Mouse (Mus musculus) gastrocnemius, adult 18-20 months (tissue): Measurements from ENCODE around the gene C5ar1. TPM values are rescaled to one million over a fixed set of nuclear protein-coding genes. Genes with fewer than 3 reads are reported as not detected.
"Not testable (repeated sequence)": the region's sequence is repeated elsewhere in the genome, so short reads cannot be mapped to it uniquely, and the experiment has no call there.

Experiments used
- DNase-seq: peaks from one replicate; pipeline ENCODE4 v3.0.0; 2021; ENCODE audit warnings: low spot score
- total RNA-seq, 2 experiments: library from RNA; stranded (reverse); gene quantifications; 2 replicates each; pipeline ENCODE4 v1.2.3; 2021

The C5ar1 gene
- total RNA-seq, 2 experiments from 2014 or later: 1.5 to 2.3 TPM

DNA sequence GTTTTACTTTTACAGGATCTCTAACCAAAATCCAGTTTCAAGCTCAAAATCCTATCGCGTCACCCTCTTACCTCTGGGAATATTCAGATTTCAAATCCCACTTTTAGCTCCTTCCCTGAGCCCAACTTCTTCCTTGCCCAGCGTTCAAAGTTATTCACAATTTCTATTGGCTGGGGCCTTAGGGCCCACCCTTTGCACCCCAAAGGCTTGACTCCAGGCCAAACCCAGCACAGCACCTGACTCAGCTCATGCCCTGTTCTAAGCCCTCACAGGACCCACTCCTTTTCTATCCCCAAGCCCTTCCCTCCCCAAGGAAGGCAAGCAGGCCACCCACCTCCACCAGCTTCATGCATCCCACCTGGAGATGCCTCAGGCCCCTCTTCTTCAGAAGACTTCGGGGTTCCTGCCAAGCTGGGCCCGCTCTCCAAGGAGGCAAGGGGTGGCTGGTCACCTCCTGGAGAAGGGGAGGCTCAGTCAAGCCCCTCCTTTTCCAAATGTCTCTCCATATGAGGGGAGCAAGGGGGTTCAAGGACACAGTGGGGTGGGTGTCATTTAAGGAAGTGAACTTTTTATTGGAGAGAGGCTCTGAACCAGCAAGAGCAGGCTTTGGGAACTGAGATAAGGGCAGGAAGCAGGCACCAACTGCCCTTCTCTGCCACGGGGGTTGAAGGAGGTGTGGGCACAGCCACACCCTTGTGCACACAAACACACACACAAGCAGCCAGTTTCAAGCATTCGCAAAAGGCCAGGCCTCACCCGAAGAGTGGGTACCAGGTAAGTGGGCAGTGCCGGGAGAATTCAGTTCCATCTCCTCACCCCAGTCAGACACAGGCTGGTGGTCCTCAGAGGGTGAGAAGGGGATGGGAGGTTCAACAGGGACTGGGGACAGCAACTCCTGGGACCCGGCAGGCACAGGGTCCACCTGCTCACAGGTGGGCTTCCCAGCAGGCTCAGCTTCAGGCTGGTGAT lies 15.9 kb upstream of the C5ar1 start:
- no peak for DNase-seq

DNA sequence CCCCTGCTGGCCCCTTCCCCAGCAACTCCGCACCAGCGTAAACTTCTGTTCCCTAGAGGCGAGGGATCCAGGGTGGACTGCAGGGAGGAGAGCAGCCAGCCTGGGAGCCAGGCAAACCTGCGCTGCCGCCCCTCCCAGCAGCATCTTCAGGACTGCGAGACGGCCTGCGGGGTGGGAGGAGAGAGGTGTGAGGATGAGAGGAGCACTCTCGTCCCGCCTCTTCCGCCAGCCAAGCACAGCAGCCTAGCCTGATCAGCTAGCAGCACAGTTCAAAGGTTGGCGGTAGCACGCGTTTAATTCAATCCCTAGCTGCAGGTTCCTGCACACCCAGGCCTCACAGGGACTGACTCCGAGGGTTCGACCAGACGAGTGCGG lies 14.4 kb upstream of the C5ar1 start:
- DNase-seq: no peak

DNA sequence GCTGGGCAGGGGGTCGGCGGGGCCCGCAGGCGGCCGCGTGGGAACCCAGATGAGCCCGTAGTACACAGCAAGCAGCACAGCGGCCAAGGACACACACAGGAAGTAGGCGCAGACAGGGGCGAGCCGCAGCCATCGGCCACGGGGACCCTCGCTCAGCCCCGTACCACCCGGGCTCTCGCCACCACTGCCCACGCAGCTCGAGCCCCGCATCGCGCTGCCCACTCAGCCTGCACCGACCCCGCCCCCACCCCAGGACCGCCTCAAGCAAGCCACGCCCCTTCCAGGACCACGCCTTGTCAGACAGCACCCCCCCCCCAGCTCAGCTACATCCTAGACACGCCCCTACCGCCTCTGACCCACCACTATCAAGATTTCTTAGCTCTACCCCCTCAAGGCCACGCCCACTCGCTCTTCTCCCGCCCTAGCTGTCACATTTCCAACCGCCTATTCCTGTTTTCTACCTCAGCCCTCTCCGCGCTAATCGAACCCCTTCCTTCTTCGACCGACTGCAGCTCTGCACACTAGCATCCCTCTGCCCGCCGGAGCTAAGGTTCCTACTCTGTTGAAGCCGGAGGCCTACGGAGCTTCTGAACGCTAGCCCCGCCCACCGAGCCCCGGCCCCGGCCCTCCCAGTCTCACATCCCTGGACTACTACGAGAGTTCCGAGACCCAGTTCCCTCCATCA lies 13.9 kb upstream of the C5ar1 start, which contains the start of gene Inafm1:
TSS of gene Inafm1 (minus strand) at position 537 of the 685 bp plus-strand sequence.
- peak; percentile 87 for DNase-seq

DNA sequence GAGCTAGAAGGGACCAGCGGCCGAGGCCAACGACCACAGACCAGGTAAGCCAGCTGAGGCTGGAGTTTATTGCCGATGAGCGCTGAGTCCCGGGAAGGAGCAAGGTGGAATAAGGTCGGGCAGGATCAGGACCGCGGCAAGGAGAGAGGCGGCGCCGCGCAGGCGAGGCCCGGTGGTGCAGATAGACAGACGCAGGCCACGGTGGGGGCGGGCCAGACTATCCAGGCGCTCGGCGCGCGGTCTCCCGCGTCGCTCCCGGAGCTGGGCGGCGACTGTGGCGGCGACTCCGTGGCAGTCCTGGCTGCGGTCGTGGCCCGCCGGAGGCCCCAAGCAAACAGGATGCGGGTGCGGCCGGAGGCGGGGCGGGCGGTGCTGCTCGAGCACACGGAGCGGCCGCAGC lies 13.3 kb upstream of the C5ar1 start:
- DNase-seq: peak; percentile 43

DNA sequence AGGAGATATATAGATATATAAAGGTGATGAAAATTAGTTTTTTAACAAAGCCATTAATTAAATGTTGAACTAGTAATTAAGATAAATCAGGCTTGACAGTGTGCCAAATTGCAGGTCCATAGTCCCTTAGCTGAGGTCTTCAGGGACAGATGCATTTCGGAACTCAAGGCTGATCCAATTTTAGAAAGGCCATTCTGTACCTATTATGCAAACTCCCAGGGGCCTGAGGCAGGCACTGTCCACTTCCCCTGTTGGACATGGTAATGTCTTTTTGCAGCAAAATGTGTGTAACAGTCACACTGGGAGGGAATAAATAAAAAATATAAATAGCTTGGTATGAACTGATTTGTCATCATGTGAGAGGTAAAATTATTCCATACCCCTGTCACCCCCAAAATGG lies 11.8 kb upstream of the C5ar1 start:
- DNase-seq: no peak

DNA sequence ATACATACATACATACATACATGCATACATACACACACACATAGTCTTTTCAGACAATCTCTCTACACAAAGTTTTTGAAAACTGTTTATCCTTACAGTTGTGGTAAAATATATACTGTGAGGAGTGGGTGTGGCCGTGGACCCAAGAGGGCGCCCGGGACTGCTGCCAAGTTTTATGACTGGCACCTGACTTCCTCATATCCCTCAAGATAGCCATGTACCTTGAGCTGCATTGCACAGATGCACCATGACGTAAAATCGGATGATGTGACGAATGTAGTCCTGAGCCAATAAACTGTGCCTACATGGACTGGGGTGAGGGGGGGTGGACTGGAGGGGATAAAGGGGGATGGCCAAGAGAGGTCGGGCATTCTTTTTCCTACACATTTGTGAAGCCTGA lies 7.3 kb upstream of the C5ar1 start:
- not testable (repeated sequence) for DNase-seq

GRCm38 (mm10) chr7:16265856-16266255 lies 6.5 kb upstream of the C5ar1 start:
- DNase-seq: no peak

DNA sequence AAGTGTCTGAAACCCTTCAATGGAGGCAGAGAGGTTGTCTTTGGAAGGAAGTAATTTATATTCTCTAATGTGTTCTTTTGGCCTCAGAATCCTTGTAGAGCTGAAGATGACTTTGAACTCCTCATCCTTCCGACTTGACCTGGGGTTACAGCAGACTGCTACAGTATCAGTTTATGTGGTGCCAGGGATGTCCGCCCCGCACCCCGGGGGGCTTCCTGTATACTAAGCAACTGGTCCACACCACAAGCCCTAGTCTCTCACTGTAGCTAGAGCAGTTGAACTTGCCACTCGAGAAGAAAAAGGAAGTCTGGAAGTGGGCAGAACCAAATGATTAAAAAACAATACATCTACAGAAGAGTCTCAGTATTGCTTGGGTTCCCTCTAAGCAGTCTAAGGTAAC lies 4.5 kb upstream of the C5ar1 start:
- no peak for DNase-seq

DNA sequence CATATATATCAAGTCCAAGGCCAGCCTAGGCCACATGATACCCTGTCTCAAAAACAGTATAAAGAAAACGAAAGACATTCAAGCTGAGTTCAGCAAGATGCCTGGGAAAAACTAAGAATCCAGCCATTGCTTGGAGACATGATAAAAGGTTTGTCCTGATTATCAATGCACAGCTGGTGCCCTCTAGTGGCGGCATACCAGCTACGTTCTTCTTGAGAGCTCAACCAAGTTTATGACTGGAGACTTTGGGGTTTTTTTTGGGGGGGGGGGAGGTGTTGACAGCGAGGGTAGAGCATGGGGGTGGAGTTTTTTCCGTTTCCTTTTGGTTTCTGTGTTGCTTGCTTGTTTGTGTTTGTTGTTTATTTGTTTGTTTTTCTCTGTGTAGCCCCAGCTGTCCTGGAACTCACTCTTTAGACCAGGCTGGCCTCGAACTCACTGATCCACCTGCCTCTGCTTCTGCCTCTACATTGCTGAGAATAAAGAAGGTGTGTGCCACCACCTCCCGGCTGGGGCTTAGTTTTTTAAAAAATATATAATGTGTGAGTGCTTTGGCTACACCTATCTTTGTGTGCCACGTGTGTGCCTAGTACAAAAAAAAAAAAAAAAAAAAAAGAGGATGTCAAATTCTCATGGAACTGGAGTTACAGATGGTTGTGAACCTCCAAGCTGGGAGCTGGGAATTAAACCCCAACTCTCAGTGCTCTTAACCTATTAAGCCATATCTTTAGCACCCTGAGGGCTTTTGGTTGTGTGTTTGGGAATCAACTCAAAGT lies 3.9 kb upstream of the C5ar1 start:
- peak; percentile 76 for DNase-seq

- no peak for DNase-seq
These were observed 1.8 kb upstream of the C5ar1 start for GRCm38 (mm10) chr7:16261097-16261496.

- DNase-seq: no peak
These were observed 1.5 kb downstream of the C5ar1 start for GRCm38 (mm10) chr7:16257830-16258229.

DNA sequence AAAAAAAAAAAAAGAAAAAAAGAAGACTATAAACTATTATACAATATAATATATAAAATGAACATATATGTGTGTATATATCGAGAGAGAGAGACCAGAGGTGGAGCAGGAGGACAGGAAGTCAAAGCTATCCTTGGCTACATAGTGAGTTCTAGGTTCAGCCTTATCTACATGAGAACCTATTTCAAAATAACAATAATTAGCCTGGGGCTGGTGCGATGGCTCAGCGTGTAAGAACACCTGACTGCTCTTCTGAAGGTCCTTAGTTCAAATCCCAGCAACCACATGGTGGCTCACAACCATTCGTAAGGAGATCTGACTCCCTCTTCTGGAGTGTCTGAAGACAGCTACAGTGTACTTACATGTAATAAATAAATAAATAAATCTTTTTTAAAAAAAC lies 3.4 kb downstream of the C5ar1 start:
- DNase-seq: not testable (repeated sequence)

DNA sequence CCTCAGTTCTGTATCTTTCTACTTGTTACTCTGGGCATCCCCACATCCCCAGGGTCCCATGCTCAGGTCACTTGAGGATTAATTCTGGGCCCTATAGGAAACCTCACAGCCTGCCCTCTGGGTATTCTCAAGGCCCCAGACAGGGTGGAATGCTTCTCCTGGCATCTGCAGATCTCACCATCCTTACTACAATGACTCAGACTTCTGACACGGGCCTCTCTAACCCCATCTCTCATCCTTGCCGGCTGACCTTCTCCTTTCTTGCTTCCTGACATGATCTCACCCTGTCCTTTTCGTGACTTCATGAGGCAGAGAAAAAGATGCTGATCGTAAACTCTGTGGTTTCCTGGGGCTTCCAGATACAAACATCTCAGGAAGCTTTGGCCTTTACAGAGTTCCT lies 5.1 kb downstream of the C5ar1 start:
- no peak for DNase-seq

GRCm38 (mm10) chr7:16250687-16251086 lies 8.7 kb downstream of the C5ar1 start:
- DNase-seq: no peak

GRCm38 (mm10) chr7:16245958-16246357 lies 13.4 kb downstream of the C5ar1 start:
- no peak for DNase-seq

GRCm38 (mm10) chr7:16244067-16244466 lies 15.3 kb downstream of the C5ar1 start, which contains the start of gene C5ar2:
C5ar2 (minus strand) TSS chr7:16244154.
- DNase-seq: no peak

DNA sequence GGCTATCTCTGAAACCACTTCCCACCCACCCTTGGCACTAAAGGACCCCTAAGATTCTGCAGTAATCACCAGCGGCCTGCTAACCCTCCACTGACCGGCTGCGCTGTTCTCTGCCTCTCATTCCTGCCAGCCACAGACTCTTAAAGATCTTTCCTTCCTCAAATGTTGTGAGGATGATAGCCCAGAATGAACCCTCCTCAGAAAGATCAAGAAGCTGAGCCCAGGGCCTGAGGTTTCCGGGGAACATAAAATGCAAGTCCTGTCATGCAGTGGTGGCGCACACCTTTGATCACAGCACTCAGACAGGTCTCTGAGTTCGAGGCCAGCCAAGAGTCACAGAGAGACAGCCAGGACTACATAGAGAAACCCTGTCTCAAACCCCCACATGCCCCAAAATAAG lies 17.1 kb downstream of the C5ar1 start:
- no peak for DNase-seq

DNA sequence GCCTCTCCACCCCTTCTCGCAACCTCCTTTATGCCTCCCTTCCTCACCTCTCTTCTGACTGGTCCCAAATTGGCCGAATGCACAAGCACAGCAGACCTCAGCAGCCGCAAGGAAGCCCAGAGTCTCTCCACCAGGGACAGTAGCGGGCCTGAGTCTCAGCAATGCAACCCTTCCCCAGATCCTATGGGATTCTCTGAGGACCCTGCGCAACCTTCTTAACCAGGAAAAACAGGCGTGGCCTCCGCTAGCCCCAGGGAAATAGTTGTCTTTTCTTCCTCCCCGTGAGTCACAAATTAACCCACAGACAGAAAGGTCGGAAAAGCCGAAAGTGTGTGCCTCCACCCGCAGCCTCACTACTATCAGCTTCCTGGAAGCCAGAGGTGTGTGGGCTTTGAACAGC lies 17.6 kb downstream of the C5ar1 start:
- no peak for DNase-seq

- no peak for DNase-seq
These were observed 18.4 kb downstream of the C5ar1 start for GRCm38 (mm10) chr7:16240978-16241303.

DNA sequence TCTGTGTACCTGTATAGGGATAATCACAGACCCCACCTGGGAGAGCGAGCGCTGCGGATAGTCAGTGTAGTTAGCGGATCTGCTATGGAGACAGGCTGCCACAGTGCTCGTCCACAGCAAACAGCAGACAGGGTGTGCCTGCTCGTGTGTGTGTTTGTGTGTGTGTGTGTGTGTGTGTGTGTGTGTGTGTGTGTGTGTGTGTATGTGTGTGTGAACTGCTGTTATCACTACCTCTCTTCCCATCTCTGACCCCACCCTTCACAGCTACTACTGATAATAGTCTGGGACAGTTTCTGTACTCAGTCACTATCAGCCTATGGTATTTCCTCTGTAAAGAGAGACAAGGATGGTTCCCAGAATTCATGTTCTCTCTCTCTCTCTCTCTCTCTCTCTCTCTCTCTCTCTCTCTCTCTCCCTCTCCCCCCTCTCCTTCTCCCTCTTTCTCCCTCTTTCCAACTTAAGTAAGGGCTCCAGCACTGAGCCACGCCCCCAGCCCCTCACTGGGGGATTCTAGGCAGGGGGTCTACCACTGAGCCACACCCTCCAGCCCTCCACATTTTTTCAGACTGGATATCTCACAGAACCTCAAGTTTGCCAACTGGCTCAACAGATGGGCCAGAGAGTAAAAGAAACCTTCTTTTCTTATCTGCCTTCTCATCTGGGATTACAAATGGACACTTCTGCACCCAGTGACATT lies 18.9 kb downstream of the C5ar1 start:
- DNase-seq: no peak

DNA sequence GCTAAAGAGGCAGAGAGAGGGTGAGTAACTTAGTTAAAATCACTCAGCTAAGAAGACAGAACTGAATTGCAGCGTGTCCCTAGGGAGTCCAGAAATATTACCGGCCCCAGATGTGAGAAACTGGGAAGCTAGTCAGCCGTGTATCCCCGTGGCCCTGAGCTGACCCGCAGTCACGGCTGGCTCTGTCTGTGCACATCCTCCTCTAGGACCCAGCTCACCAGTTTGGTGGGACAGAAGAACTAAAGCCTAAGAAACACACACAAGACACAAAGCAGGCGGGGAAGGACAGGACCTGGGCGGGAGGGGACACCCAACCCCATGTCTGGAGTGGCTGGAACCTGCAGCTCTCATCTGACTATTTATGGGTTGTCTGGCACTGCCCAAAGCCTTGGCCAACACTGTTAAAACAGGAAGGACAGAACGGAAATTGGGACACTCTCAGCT lies 19.8 kb downstream of the C5ar1 start:
- peak; percentile 69 for DNase-seq
